In genomic region chr8:84700941-84701911, GRCm38 (mm10) we compare ENCODE assay signal across 8 mouse cellular contexts. TPM values are rescaled to one million over a fixed set of nuclear protein-coding genes. Genes with fewer than 3 reads are reported as not detected.
DNase-seq lines count a peak whose midpoint lies in the region; ATAC-seq and TF ChIP-seq lines count a peak whose summit lies in the region.

Lyl1 (plus strand) TSS chr8:84701457.

- TF ChIP-seq EP300 in heart, postnatal 0 days (IDR thresholded peaks at IDR 0.05; ENCODE audit: low read depth): peak; percentile 98

- ATAC-seq in erythroblast, adult 5-6 weeks (replicated peaks; ENCODE audit: low FRiP score, poor library complexity, severe bottlenecking): peak; percentile 68
- ATAC-seq in heart, postnatal 0 days (ENCODE audit: insufficient read depth, low read depth): peak; percentile 57

- 0 out of 2 replicates have a peak, but pooled peaks cover 3% of the 10 kb centered on the region for H3K4me1 ChIP-seq in heart, postnatal 0 days (ENCODE audit: control insufficient read depth, insufficient read depth)

- no peaks in the 10 kb centered on the region for H3K9me3 ChIP-seq in heart, postnatal 0 days (replicated peaks; ENCODE audit: control insufficient read depth, low read length)

- H3K27ac ChIP-seq in heart, postnatal 0 days (ENCODE audit: low read depth): peak within 1 kb of the TSS; percentile 81
- peak within 1 kb of the TSS; percentile 98 for H3K27ac ChIP-seq in macrophage

- TF ChIP-seq CTCF in heart, postnatal 0 days (IDR thresholded peaks at IDR 0.05; ENCODE audit: low read depth): no peak; the same call in 1 of the 2 replicates

- peaks cover 27% of the 10 kb centered on the region for H3K79me2 ChIP-seq in macrophage (ENCODE audit: inconsistent target)

- H3K9ac ChIP-seq in heart, postnatal 0 days (replicated peaks; ENCODE audit: low read depth, low read length): peak within 1 kb of the TSS; percentile 24

- peaks cover 40% of the 10 kb centered on the region for H3K27me3 ChIP-seq in heart, postnatal 0 days (ENCODE audit: control insufficient read depth, insufficient read depth, low read length)
- H3K27me3 ChIP-seq in splenic B cell, adult 2 months (ENCODE audit: control insufficient read depth, insufficient read depth, low read length, poor library complexity, severe bottlenecking): no peaks in the 10 kb centered on the region

- peak; percentile 78 for DNase-seq in adrenal gland, adult 2 months
- DNase-seq in adrenal gland, adult 8-10 months: no peak
- peak; percentile 59 for DNase-seq in heart, postnatal 0 days (ENCODE audit: low spot score)
- DNase-seq in kidney, postnatal 14 days: peak; percentile 80
- DNase-seq in splenic B cell, adult 2 months (ENCODE audit: low read depth, low spot score): peak; percentile 92
- DNase-seq in frontal cortex, postnatal 36 days (ENCODE audit: low spot score in 2 of 2): no peak

- H3K4me3 ChIP-seq in heart, postnatal 0 days (ENCODE audit: low read depth, low read length): peak within 1 kb of the TSS; percentile 44
- H3K4me3 ChIP-seq in macrophage (ENCODE audit: inconsistent target): peak within 1 kb of the TSS; percentile 91

- peak within 1 kb of the TSS; percentile 59 for H3K4me2 ChIP-seq in heart, postnatal 0 days (ENCODE audit: low read depth, low read length)

- 6% methylated on average over 34 of the region's 34 CpGs for WGBS in heart, postnatal 0 days
- under 1% methylated on average over 33 of the region's 34 CpGs for WGBS in macrophage (ENCODE audit: missing documents)

- H3K36me3 ChIP-seq in heart, postnatal 0 days (replicated peaks; ENCODE audit: control insufficient read depth, insufficient read depth, low read length): peaks cover 19% of the 10 kb centered on the region
- H3K36me3 ChIP-seq in macrophage (ENCODE audit: inconsistent target): peaks cover 11% of the 10 kb centered on the region; the same call in 1 of the 2 replicates
- H3K36me3 ChIP-seq in splenic B cell, adult 2 months (ENCODE audit: control insufficient read depth, insufficient read depth, low read length, poor library complexity, severe bottlenecking): no peaks in the 10 kb centered on the region; the same call in 1 of the 2 replicates

RNA-seq across cellular contexts. Expression of gene Lyl1, which starts in this region (rescaled TPM):
- total RNA-seq in adrenal gland, adult 2 months (2021): 1 to 10 TPM; 2.7 to 4.4 TPM
- polyA plus RNA-seq in adrenal gland, adult 2 months (2012; rRNA removed): 8.2 and 10.9 TPM in 2 replicates
- 1 to 10 TPM; 3.1 to 5.6 (median 4.2) TPM for total RNA-seq in adrenal gland, adult 8-10 months (2022)
- total RNA-seq in erythroblast, adult 5-6 weeks (2015; ENCODE audit: low replicate concordance): 37.4 and 40.3 TPM in 2 replicates
- total RNA-seq in erythroblast, adult 5-6 weeks (2017; ENCODE audit: low replicate concordance): 43.1 and 44.2 TPM in 2 replicates
- 4.4 and 4.8 TPM in 2 replicates for total RNA-seq in heart, postnatal 0 days (2014; rRNA removed; ENCODE audit: low replicate concordance)
- polyA plus RNA-seq in heart, postnatal 0 days (2015; fragmentation: Nextera tagmentation; extraction: Ambion mirVana): 8.7 and 9.8 TPM in 2 replicates
- total RNA-seq in macrophage (2018; cell fraction: chromatin; rRNA removed): 100 to 1,000 TPM in 11 of 26 experiments, 10 to 100 TPM in 13, 1 to 10 TPM in 2; 2.3 to 178 (median 69.7) TPM
- total RNA-seq in macrophage (2018; cell fraction: cytosol; rRNA removed): 10 to 100 TPM in 25 of 26 experiments, 1 to 10 TPM in 1; 6.6 to 88.0 (median 59.5) TPM
- 100 to 1,000 TPM in 11 of 26 experiments, 10 to 100 TPM in 14, 1 to 10 TPM in 1; 8.1 to 193 (median 91.8) TPM for total RNA-seq in macrophage (2018; cell fraction: nucleus; rRNA removed)
- 38.2 to 65.7 TPM (median 48.7 TPM) in 3 replicates for polyA plus RNA-seq in macrophage (2018)

Comparison
In these comparisons a context has a peak if more than half of its experiments do, and no peak if none do; other contexts are left out.
1. DNase-seq: peak in adrenal gland, adult 2 months (single experiment), heart, postnatal 0 days (single experiment), kidney, postnatal 14 days (single experiment) and splenic B cell, adult 2 months (single experiment); none in adrenal gland, adult 8-10 months (single experiment) and frontal cortex, postnatal 36 days (0 of 2).